Mouse (Mus musculus): ENCODE results near the gene B9d2.

DNA sequence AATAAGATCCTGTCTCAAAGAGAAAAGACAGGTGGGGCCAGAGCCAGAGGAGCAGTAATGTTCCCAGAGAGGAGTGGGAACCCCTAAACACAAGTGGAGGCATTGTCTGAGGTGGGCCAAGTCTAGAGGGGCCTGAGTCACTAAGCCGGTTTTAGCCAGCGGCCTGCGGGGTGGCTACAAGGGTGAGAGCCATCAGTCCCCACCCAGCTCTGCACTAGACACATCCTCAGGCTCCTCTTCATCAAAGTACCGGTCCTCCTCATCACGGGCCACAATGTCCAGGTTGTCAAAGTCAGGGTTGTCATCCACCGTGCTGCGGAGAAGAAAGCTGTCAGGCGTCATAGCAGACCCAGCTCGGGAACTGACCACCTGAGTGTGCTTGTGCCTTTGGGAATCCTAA lies 32.2 kb downstream of the B9d2 start:
- TF ChIP-seq CTCF (IDR thresholded peaks at IDR 0.05; ENCODE audit: low read depth) (no peak), EP300 (IDR thresholded peaks at IDR 0.05; ENCODE audit: low read depth) (no peak)

All from liver, postnatal 0 days (tissue).